Mouse (Mus musculus): Measurements from ENCODE around the gene Dstn. TPM values are rescaled to one million over a fixed set of nuclear protein-coding genes. Genes with fewer than 3 reads are reported as not detected.

Gene Dstn
- polyA plus RNA-seq, 1 experiment from 2014 or later, result 835 TPM

DNA sequence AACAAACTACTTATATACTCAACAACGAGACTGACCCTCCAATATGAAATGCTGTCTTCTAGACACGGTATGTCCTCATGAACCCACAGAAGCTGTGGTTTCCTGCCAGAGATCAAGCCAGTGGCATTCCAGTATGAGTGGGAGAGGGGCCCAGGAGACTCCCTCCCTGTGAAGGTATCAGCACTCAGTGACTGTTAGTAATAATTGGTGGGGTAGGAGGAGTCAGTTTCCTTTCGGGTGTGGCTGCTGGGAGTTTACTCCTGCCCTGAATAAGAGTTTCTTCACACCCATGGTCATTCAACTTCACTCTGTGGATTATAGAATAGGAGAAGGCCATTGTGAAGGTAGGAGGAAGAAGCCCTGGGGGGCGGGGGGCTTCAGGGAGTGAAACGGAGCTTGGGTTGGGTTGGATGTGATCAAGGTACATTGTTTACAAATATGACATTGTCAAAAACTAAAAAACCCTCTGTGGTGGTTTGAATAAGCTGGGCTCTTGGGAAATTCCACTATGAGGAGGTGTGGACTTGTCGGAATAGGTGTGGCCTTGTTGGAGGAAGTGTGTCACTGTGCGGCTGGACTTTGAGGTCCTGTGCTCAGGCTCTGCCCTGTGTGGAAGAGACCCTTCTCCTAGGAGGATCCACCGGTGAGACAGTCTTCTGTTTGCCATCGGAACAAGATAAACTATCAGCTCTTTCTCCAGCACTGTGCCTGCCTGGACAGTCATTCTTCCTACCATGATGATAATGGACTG is 15.5 kb upstream of the Dstn start:
- Histone ChIP-seq H3K4me3 (ENCODE audit: low read depth, low read length) (no peak overlapping the region), H3K4me1 (replicated peaks; ENCODE audit: control insufficient read depth, insufficient read depth, low read length) (peaks cover 22% of the 10 kb centered on the region), H3K9me3 (ENCODE audit: control insufficient read depth) (no peaks in the 10 kb centered on the region), H3K9ac (ENCODE audit: low read depth, low read length) (no peak overlapping the region), H3K36me3 (ENCODE audit: control insufficient read depth, insufficient read depth) (no peaks in the 10 kb centered on the region), H3K27ac (ENCODE audit: low read depth, low read length) (peak overlapping the region; percentile 55), H3K27me3 (replicated peaks; ENCODE audit: control insufficient read depth, insufficient read depth, low read length) (no peaks in the 10 kb centered on the region), H3K4me2 (replicated peaks; ENCODE audit: low read depth) (0 out of 2 replicates have a peak overlapping the region, but pooled peaks have one; percentile 9)
- 61% methylated on average over 9 of the region's 9 CpGs for WGBS
- ATAC-seq, result peak; percentile 71
- TF ChIP-seq CTCF (IDR thresholded peaks at IDR 0.05; ENCODE audit: low read depth), result no peak

DNA sequence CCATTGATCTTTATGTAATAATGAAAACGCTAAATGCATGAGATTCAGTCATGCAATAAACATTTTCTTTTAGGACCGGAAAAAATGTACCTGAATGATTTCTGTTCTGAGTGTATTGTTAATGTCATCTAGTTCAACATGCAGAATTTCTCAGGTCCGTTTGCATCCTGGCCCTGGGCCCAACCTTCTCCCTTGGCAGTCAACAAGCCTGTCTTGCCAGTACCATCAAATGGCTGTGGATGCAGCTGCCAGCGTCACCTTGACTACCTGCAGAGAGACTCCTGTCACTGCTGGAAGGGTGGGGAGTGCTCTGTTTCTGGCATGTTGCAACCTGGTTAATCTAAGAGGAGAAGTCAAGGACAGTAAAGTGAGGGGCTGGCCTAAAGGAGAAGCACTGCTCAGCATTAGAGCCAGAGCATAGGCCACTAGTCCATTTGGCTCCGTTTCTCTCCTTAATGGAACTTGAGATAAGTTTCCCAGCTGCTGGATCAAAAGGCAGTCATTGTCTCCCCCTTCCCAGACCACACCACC is 14.2 kb upstream of the Dstn start:
- Histone ChIP-seq H3K4me1 (replicated peaks; ENCODE audit: control insufficient read depth, insufficient read depth, low read length) (peaks cover 27% of the 10 kb centered on the region), H3K4me3 (ENCODE audit: low read depth, low read length) (no peak overlapping the region), H3K9ac (ENCODE audit: low read depth, low read length) (no peak overlapping the region), H3K27ac (ENCODE audit: low read depth, low read length) (0 out of 2 replicates have a peak overlapping the region, but pooled peaks have one; percentile 22), H3K36me3 (ENCODE audit: control insufficient read depth, insufficient read depth) (no peaks in the 10 kb centered on the region), H3K27me3 (replicated peaks; ENCODE audit: control insufficient read depth, insufficient read depth, low read length) (no peaks in the 10 kb centered on the region), H3K4me2 (replicated peaks; ENCODE audit: low read depth) (no peak overlapping the region), H3K9me3 (ENCODE audit: control insufficient read depth) (no peaks in the 10 kb centered on the region)
- peak; percentile 55 for ATAC-seq
- TF ChIP-seq CTCF (IDR thresholded peaks at IDR 0.05; ENCODE audit: low read depth), result no peak
- WGBS, result 56% methylated on average over 5 of the region's 5 CpGs

DNA sequence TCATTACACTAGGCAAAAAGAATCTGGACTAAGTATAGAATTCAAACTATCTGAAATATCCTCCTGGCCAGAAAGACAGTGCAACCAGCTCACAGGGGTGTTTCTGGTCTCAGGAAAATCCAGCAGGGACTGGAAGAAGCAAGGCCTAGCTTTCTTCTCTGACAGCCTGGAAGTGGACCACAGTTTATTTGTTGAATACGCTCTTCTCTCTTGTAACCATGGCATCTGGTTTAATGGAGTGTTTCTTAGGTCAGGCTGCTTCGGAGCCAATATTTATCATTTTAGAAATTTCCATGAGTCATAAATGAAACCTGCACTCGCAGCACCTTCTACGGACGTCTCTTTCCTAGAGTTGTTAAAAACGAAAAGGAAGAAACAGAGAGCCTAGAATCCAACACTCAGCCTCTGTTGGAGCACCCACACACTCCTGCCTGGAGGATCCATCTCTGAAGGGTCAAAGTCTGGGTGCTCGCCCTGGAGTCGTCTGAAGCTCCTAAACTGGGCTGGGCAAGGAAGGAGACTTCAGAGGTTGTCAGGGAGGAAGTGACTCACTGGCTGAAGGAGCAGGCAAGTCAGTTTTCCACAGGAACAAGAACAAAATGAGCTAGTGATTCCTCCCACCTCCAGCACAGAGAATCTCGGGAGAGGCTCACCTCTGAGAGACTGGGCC is 11.6 kb upstream of the Dstn start:
- TF ChIP-seq CTCF (IDR thresholded peaks at IDR 0.05; ENCODE audit: low read depth), result no peak
- peak overlapping the region; percentile 86 for H3K27ac ChIP-seq (ENCODE audit: low read depth, low read length)
- H3K4me2 ChIP-seq (replicated peaks; ENCODE audit: low read depth), result peak overlapping the region; percentile 24; the same call in 1 of the 2 replicates
- ATAC-seq, result peak; percentile 91
- no peaks in the 10 kb centered on the region for H3K36me3 ChIP-seq (ENCODE audit: control insufficient read depth, insufficient read depth)
- no peaks in the 10 kb centered on the region for H3K27me3 ChIP-seq (replicated peaks; ENCODE audit: control insufficient read depth, insufficient read depth, low read length)
- peaks cover 23% of the 10 kb centered on the region for H3K4me1 ChIP-seq (replicated peaks; ENCODE audit: control insufficient read depth, insufficient read depth, low read length)
- no peak overlapping the region for H3K4me3 ChIP-seq (ENCODE audit: low read depth, low read length)
- no peaks in the 10 kb centered on the region for H3K9me3 ChIP-seq (ENCODE audit: control insufficient read depth)
- 0 out of 2 replicates have a peak overlapping the region, but pooled peaks have one; percentile 2 for H3K9ac ChIP-seq (ENCODE audit: low read depth, low read length)
- 19% methylated on average over 9 of the region's 9 CpGs for WGBS

DNA sequence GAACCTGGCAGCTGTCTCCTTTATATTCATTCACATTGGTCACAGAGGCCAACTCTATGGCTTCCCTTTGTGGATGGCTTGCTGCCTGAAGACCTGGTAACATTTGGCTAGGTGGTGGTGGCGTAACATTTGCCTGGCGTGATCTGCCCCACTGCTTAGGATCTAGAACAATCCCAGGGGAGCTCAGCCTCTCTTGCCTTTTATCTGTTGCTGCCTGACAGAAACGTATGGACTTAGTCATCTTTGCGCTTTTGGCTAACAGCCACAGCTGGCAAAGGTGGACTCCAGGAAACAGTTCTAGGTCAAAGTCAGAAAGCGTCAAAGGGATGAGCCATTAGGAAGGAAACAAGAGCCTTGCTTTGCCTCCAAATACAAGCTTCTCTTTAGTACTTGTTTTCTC is 10.2 kb upstream of the Dstn start:
- no peaks in the 10 kb centered on the region for H3K36me3 ChIP-seq (ENCODE audit: control insufficient read depth, insufficient read depth)
- peaks cover 20% of the 10 kb centered on the region for H3K4me1 ChIP-seq (replicated peaks; ENCODE audit: control insufficient read depth, insufficient read depth, low read length)
- H3K4me2 ChIP-seq (replicated peaks; ENCODE audit: low read depth), result no peak overlapping the region
- peak overlapping the region; percentile 47 for H3K27ac ChIP-seq (ENCODE audit: low read depth, low read length)
- no peaks in the 10 kb centered on the region for H3K27me3 ChIP-seq (replicated peaks; ENCODE audit: control insufficient read depth, insufficient read depth, low read length)
- H3K4me3 ChIP-seq (ENCODE audit: low read depth, low read length), result no peak overlapping the region
- no peaks in the 10 kb centered on the region for H3K9me3 ChIP-seq (ENCODE audit: control insufficient read depth)
- 52% methylated on average over 5 of the region's 5 CpGs for WGBS
- no peak overlapping the region for H3K9ac ChIP-seq (ENCODE audit: low read depth, low read length)
- ATAC-seq, result no peak
- TF ChIP-seq CTCF (IDR thresholded peaks at IDR 0.05; ENCODE audit: low read depth), result no peak

- H3K4me2 ChIP-seq (replicated peaks; ENCODE audit: low read depth), result no peak overlapping the region
- H3K4me1 ChIP-seq (replicated peaks; ENCODE audit: control insufficient read depth, insufficient read depth, low read length), result peaks cover 9% of the 10 kb centered on the region; the same call in 1 of the 2 replicates
- H3K36me3 ChIP-seq (ENCODE audit: control insufficient read depth, insufficient read depth), result no peaks in the 10 kb centered on the region
- H3K9ac ChIP-seq (ENCODE audit: low read depth, low read length), result no peak overlapping the region
- no peak for ATAC-seq
- no peaks in the 10 kb centered on the region for H3K27me3 ChIP-seq (replicated peaks; ENCODE audit: control insufficient read depth, insufficient read depth, low read length)
- no peak for TF ChIP-seq CTCF (IDR thresholded peaks at IDR 0.05; ENCODE audit: low read depth)
- no peaks in the 10 kb centered on the region for H3K9me3 ChIP-seq (ENCODE audit: control insufficient read depth)
- 83% methylated on average over 2 of the region's 2 CpGs for WGBS
- H3K4me3 ChIP-seq (ENCODE audit: low read depth, low read length), result no peak overlapping the region
- H3K27ac ChIP-seq (ENCODE audit: low read depth, low read length), result no peak overlapping the region
Measured at GRCm38 (mm10) chr2:143909230-143909629, 5.9 kb upstream of the Dstn start.

GRCm38 (mm10) chr2:143912199-143912598 is 2.9 kb upstream of the Dstn start:
- H3K9ac ChIP-seq (ENCODE audit: low read depth, low read length), result no peak overlapping the region
- WGBS, result 54% methylated on average over 2 of the region's 2 CpGs
- H3K9me3 ChIP-seq (ENCODE audit: control insufficient read depth), result no peaks in the 10 kb centered on the region
- H3K4me2 ChIP-seq (replicated peaks; ENCODE audit: low read depth), result no peak overlapping the region
- TF ChIP-seq CTCF (IDR thresholded peaks at IDR 0.05; ENCODE audit: low read depth), result no peak
- H3K4me1 ChIP-seq (replicated peaks; ENCODE audit: control insufficient read depth, insufficient read depth, low read length), result no peaks in the 10 kb centered on the region
- H3K36me3 ChIP-seq (ENCODE audit: control insufficient read depth, insufficient read depth), result no peaks in the 10 kb centered on the region
- H3K27ac ChIP-seq (ENCODE audit: low read depth, low read length), result no peak overlapping the region
- no peaks in the 10 kb centered on the region for H3K27me3 ChIP-seq (replicated peaks; ENCODE audit: control insufficient read depth, insufficient read depth, low read length)
- no peak overlapping the region for H3K4me3 ChIP-seq (ENCODE audit: low read depth, low read length)
- ATAC-seq, result 0 out of 2 replicates have a peak, but pooled peaks have one; percentile 6

All from intestine, postnatal 0 days (tissue).